Mouse (Mus musculus): ENCODE measurements around the gene Adck1.

DNA sequence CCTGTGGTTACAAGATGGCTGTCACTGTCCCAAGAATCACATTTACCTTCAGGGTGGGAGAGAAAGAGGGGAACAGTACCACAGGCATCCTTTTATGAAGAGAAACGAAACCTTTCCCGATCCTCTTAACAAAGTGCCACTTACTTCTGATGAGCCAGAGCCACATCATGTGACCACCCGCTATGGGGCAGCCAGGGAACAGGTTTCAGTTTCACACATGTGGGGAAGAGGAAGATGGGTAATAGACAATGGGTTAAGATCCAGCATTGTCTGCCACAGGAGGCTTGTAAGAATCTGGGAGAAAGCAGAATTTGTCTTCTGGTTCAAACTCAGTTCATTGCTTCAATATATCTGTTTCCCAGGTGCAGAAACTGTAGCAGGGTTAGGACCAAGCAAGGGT lies 85.1 kb downstream of the Adck1 start:
- no peak for TF ChIP-seq USF1 (IDR thresholded peaks at IDR 0.05; ENCODE audit: low read depth, low read length)
- TF ChIP-seq CTCF (IDR thresholded peaks at IDR 0.05 in 2 of 3, conservative IDR thresholded peaks at IDR 0.05 in 1 of 3; ENCODE audit: control insufficient read depth in 1 of 3, insufficient read depth in 1 of 3, low read depth in 2 of 3, low read length in 3 of 3, poor library complexity in 1 of 3, severe bottlenecking in 1 of 3), result no peak
- no peak for TF ChIP-seq POLR2AphosphoS2 (IDR thresholded peaks at IDR 0.05; ENCODE audit: low read length)
- TF ChIP-seq SMC3 (IDR thresholded peaks at IDR 0.05; ENCODE audit: low read depth, low read length), result no peak
- TF ChIP-seq POLR2A (IDR thresholded peaks at IDR 0.05; ENCODE audit: control insufficient read depth in 1 of 2, insufficient read depth in 1 of 2, low read depth in 1 of 2, low read length in 2 of 2, poor library complexity in 1 of 2), result no peak
- TF ChIP-seq MAX (IDR thresholded peaks at IDR 0.05; ENCODE audit: low read length), result no peak
- no peak for TF ChIP-seq TCF12 (IDR thresholded peaks at IDR 0.05; ENCODE audit: low read depth, low read length)
- TF ChIP-seq MYC (IDR thresholded peaks at IDR 0.05; ENCODE audit: low read depth, low read length), result no peak
